Mouse (Mus musculus): Measurements from ENCODE around the gene Slc7a14. TPM values are rescaled to one million over a fixed set of nuclear protein-coding genes. Genes with fewer than 3 reads are reported as not detected.

Gene Slc7a14
- total and polyA plus RNA-seq, 3 experiments, result under 0.01 to 0.01 TPM; not detected in 1

DNA sequence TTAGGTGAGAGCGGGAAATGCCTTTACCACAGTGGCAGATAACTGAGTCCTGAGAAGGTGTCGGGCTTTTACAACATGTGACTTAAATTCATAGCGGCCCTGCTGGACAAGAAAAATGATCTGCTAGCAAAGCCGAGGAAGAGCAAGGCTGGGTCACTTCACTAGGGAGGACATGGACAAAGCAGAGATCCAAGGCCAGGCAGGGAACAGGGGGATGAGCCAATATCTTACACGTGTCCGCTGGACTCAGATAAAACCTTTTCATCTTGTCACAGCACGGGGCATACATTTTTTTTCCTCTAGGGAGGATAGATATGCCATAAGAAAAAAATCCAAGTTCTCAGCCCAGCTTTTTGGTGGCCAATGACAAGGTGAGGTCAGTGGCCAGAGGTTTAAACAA, 75.8 kb downstream of the Slc7a14 start:
- Histone ChIP-seq H3K4me3 (ENCODE audit: control insufficient read depth in 1 of 2, insufficient read depth in 1 of 2, low read depth in 2 of 2, low read length in 2 of 2) (no peak overlapping the region), H3K9me3 (replicated peaks; ENCODE audit: insufficient read depth, low read length) (no peaks in the 10 kb centered on the region), H3K27me3 (ENCODE audit: control insufficient read depth in 1 of 2, insufficient read depth in 2 of 2, low read length in 2 of 2) (no peaks in the 10 kb centered on the region), H3K36me3 (ENCODE audit: control insufficient read depth in 1 of 2, insufficient read depth in 2 of 2, low read length in 2 of 2) (no peaks in the 10 kb centered on the region), H3K4me1 (ENCODE audit: control insufficient read depth in 1 of 2, insufficient read depth in 2 of 2, low read length in 2 of 2) (no peaks in the 10 kb centered on the region), H3K27ac (ENCODE audit: control insufficient read depth, low read depth, low read length) (no peak overlapping the region), H3K79me2 (ENCODE audit: control insufficient read depth, insufficient read depth, low read length, poor library complexity) (no peaks in the 10 kb centered on the region), H3K9ac (ENCODE audit: control insufficient read depth, low read depth, low read length, poor library complexity, severe bottlenecking) (no peak overlapping the region)
- no peak for TF ChIP-seq ZC3H11A (IDR thresholded peaks at IDR 0.05; ENCODE audit: low read depth, low read length)
- DNase-seq (ENCODE audit: low read depth, low spot score), result no peak

DNA sequence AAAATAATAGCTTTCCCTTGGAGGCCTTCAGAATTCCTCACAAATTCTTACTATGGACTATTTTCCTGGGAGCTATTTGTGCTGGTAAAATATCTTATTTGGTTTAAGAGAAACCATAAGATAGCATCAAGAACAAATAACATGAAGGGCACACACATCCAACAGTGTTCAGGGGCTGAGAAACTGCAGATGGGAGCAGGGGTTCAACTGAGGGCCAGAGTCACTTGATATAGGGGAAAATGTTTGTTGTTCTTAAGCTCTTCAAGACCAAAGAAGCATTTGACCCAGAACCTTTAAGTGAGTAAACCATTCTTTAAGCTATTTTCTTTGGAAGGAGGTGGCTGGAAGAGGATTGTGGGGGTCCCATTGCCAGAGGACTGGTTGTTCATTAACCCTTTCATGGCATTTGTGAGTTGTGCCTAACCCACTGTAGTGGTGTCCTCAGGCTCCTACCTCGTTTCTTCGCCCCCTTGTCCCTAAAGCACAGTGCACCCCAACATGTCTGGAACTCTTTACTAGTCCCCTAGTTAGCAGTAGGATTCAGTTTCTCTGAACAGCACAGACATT, 76.3 kb downstream of the Slc7a14 start:
- Histone ChIP-seq H3K79me2 (ENCODE audit: control insufficient read depth, insufficient read depth, low read length, poor library complexity) (no peaks in the 10 kb centered on the region), H3K9ac (ENCODE audit: control insufficient read depth, low read depth, low read length, poor library complexity, severe bottlenecking) (no peak overlapping the region), H3K4me1 (ENCODE audit: control insufficient read depth in 1 of 2, insufficient read depth in 2 of 2, low read length in 2 of 2) (no peaks in the 10 kb centered on the region), H3K4me3 (ENCODE audit: control insufficient read depth in 1 of 2, insufficient read depth in 1 of 2, low read depth in 2 of 2, low read length in 2 of 2) (no peak overlapping the region), H3K27me3 (ENCODE audit: control insufficient read depth in 1 of 2, insufficient read depth in 2 of 2, low read length in 2 of 2) (no peaks in the 10 kb centered on the region), H3K36me3 (ENCODE audit: control insufficient read depth in 1 of 2, insufficient read depth in 2 of 2, low read length in 2 of 2) (no peaks in the 10 kb centered on the region), H3K9me3 (replicated peaks; ENCODE audit: insufficient read depth, low read length) (no peaks in the 10 kb centered on the region), H3K27ac (ENCODE audit: control insufficient read depth, low read depth, low read length) (no peak overlapping the region)
- TF ChIP-seq POLR2AphosphoS2 (IDR thresholded peaks at IDR 0.05; ENCODE audit: low read length), result no peak
- no peak for DNase-seq (ENCODE audit: low read depth, low spot score)

DNA sequence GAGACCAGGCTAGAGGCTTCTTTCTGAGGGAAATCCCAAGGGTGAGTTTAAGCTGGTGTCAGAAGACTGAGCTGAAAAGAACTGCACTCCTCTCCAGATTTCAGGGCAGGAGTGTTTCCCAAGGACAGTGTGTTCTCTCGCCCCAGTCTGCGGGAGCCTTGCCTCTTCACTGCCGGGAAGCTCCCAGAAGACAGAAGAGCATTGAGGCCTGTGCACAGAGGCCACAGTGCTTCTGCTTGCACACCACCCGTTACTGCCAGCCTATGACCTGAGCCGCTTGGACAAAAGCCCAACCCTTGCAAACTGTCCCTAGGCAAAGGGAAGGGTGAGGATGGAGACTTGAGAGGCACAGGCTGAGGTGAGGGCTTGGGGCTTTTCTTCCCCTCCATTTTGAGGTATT, 80.9 kb downstream of the Slc7a14 start:
- H3K79me2 ChIP-seq (ENCODE audit: control insufficient read depth, insufficient read depth, low read length, poor library complexity), result no peaks in the 10 kb centered on the region
- no peak overlapping the region for H3K4me3 ChIP-seq (ENCODE audit: control insufficient read depth in 1 of 2, insufficient read depth in 1 of 2, low read depth in 2 of 2, low read length in 2 of 2)
- no peak for DNase-seq (ENCODE audit: low read depth, low spot score)
- no peak overlapping the region for H3K9ac ChIP-seq (ENCODE audit: control insufficient read depth, low read depth, low read length, poor library complexity, severe bottlenecking)
- no peaks in the 10 kb centered on the region for H3K36me3 ChIP-seq (ENCODE audit: control insufficient read depth in 1 of 2, insufficient read depth in 2 of 2, low read length in 2 of 2)
- no peaks in the 10 kb centered on the region for H3K9me3 ChIP-seq (replicated peaks; ENCODE audit: insufficient read depth, low read length)
- TF ChIP-seq POLR2AphosphoS2 (IDR thresholded peaks at IDR 0.05; ENCODE audit: low read length) (no peak), CHD1 (IDR thresholded peaks at IDR 0.05; ENCODE audit: low read depth, low read length) (no peak)
- H3K4me1 ChIP-seq (ENCODE audit: control insufficient read depth in 1 of 2, insufficient read depth in 2 of 2, low read length in 2 of 2), result no peaks in the 10 kb centered on the region
- H3K27me3 ChIP-seq (ENCODE audit: control insufficient read depth in 1 of 2, insufficient read depth in 2 of 2, low read length in 2 of 2), result no peaks in the 10 kb centered on the region
- H3K27ac ChIP-seq (ENCODE audit: control insufficient read depth, low read depth, low read length), result no peak overlapping the region

DNA sequence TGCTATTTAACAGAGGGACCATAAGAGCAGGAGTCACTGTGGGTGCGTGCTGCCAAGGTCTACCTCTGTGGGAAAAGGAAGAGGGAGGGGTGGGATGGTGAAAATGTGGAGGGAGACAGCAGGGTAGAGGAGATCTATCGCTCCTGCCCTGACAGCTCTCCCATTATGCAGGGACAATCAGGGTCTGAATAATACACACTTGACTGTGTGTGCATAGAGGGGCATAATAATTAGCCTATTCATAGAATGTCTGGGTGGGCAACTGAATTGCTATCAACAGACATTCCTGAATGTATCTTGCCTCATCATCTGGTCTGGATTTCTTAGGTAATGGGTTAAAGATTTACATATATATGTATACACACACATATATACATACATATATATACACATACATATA, 81.7 kb downstream of the Slc7a14 start:
- H3K4me3 ChIP-seq (ENCODE audit: control insufficient read depth in 1 of 2, insufficient read depth in 1 of 2, low read depth in 2 of 2, low read length in 2 of 2), result no peak overlapping the region
- H3K36me3 ChIP-seq (ENCODE audit: control insufficient read depth in 1 of 2, insufficient read depth in 2 of 2, low read length in 2 of 2), result no peaks in the 10 kb centered on the region
- H3K79me2 ChIP-seq (ENCODE audit: control insufficient read depth, insufficient read depth, low read length, poor library complexity), result no peaks in the 10 kb centered on the region
- no peak for TF ChIP-seq SMC3 (IDR thresholded peaks at IDR 0.05; ENCODE audit: low read depth, low read length)
- no peak for TF ChIP-seq MXI1 (IDR thresholded peaks at IDR 0.05; ENCODE audit: low read depth, low read length)
- TF ChIP-seq TBP (IDR thresholded peaks at IDR 0.05; ENCODE audit: low read depth, low read length), result no peak
- no peak for TF ChIP-seq RAD21 (IDR thresholded peaks at IDR 0.05; ENCODE audit: low read depth, low read length)
- no peak for TF ChIP-seq RCOR1 (IDR thresholded peaks at IDR 0.05; ENCODE audit: low read depth, low read length)
- TF ChIP-seq ELF1 (IDR thresholded peaks at IDR 0.05; ENCODE audit: low read depth, low read length), result no peak
- no peak for TF ChIP-seq USF2 (IDR thresholded peaks at IDR 0.05; ENCODE audit: borderline replicate concordance in 1 of 2, insufficient read depth in 1 of 2, low read depth in 1 of 2, low read length in 2 of 2)
- no peak for TF ChIP-seq KAT2A (conservative IDR thresholded peaks at IDR 0.05; ENCODE audit: low read depth, low read length)
- TF ChIP-seq NRF1 (IDR thresholded peaks at IDR 0.05; ENCODE audit: insufficient read depth, low read depth, low read length, poor library complexity, severe bottlenecking), result no peak
- no peak for TF ChIP-seq CHD1 (IDR thresholded peaks at IDR 0.05; ENCODE audit: low read depth, low read length)
- no peak for DNase-seq (ENCODE audit: low read depth, low spot score)
- H3K4me1 ChIP-seq (ENCODE audit: control insufficient read depth in 1 of 2, insufficient read depth in 2 of 2, low read length in 2 of 2), result no peaks in the 10 kb centered on the region
- no peak overlapping the region for H3K27ac ChIP-seq (ENCODE audit: control insufficient read depth, low read depth, low read length)
- no peak overlapping the region for H3K9ac ChIP-seq (ENCODE audit: control insufficient read depth, low read depth, low read length, poor library complexity, severe bottlenecking)
- no peaks in the 10 kb centered on the region for H3K9me3 ChIP-seq (replicated peaks; ENCODE audit: insufficient read depth, low read length)
- no peaks in the 10 kb centered on the region for H3K27me3 ChIP-seq (ENCODE audit: control insufficient read depth in 1 of 2, insufficient read depth in 2 of 2, low read length in 2 of 2)
